ENCODE assay signal across 24 mouse cellular contexts in the genomic region with DNA sequence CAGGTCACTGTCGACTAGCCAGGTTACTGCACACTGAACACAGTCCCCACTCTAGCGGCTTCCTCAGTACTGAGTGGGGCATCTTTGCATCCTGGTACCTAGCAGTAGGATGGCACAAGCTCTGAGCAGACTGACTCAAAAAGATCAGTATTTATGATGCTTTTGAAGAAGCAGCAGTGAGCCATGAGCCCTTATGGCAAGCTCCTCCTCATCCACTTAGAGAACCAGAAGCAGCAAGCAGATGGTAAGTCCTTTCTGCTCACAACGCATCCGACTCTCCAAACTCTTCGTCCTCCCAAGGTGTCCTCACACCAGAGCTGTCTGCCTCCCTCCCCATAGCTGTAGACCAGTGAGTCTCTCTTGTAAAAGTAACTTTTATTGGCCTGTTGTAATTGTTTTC. TPM values are rescaled to one million over a fixed set of nuclear protein-coding genes. Genes with fewer than 3 reads are reported as not detected.
A peak's percentile ranks its signal among the peaks of the same experiment; 100 is the strongest.
DNase-seq lines count a peak whose midpoint lies in the region; TF ChIP-seq lines count a peak whose summit lies in the region.
"Had no signal": no experiment of that assay in that cellular context is flagged by ENCODE, and none has a peak within 500 bp of the region (broad histone marks: within the 10 kb centered on the region; RNA-seq: fewer than 3 reads in every experiment).

No protein-coding gene starts in this region.

- peaks cover 68% of the 10 kb centered on the region for H3K4me1 ChIP-seq in thymus, adult 2 months (replicated peaks; ENCODE audit: control insufficient read depth, insufficient read depth, low read length)
- H3K4me1 ChIP-seq: midbrain, embryonic 12.5 days had no signal

- no peak for DNase-seq in gastrocnemius, adult 2 months
- no peak for DNase-seq in gastrocnemius, postnatal 10 days
- DNase-seq in left cerebral cortex, adult 2 months (ENCODE audit: extremely low spot score in 1 of 2, low spot score in 2 of 2), result no peak
- no peak for DNase-seq in left cerebral cortex, postnatal 36 days (ENCODE audit: low spot score in 2 of 2)
- no peak for DNase-seq in thymus, adult 2 months
- DNase-seq in thymus, postnatal 25 days, result no peak
- DNase-seq in right cerebral cortex, adult 18-20 months, result no peak
- DNase-seq: B cell, adult 2 months; cerebellum, adult 8-10 months; gastrocnemius, postnatal 25 days; heart, adult 18-20 months; kidney, adult 8-10 months; kidney, postnatal 10 days; lung, adult 2 months; lung, postnatal 36 days had no signal

- no peak for TF ChIP-seq POLR2A in thymus, adult 2 months (IDR thresholded peaks at IDR 0.05; ENCODE audit: control insufficient read depth, extremely low read depth, insufficient read depth, low read length, poor library complexity)

- TF ChIP-seq CTCF in gastrocnemius, adult 2 months (IDR thresholded peaks at IDR 0.05), result no peak
- no peak for TF ChIP-seq CTCF in left cerebral cortex, adult 2 months (IDR thresholded peaks at IDR 0.05)
- TF ChIP-seq CTCF in thymus, adult 2 months (IDR thresholded peaks at IDR 0.05; ENCODE audit: borderline replicate concordance, control insufficient read depth, extremely low read depth, insufficient read depth, low read length, poor library complexity), result no peak

- peak overlapping the region; percentile 95 for H3K27ac ChIP-seq in gastrocnemius, adult 2 months
- peak overlapping the region; percentile 57 for H3K27ac ChIP-seq in left cerebral cortex, adult 2 months
- H3K27ac ChIP-seq in thymus, adult 2 months (ENCODE audit: control insufficient read depth, insufficient read depth, low read length), result 0 out of 2 replicates have a peak overlapping the region, but pooled peaks have one; percentile 7
- H3K27ac ChIP-seq: embryonic facial prominence, embryonic 15.5 days; hindbrain, embryonic 10.5 days; intestine, embryonic 15.5 days; midbrain, embryonic 12.5 days; stomach, postnatal 0 days had no signal

- no peaks in the 10 kb centered on the region for H3K27me3 ChIP-seq in thymus, adult 2 months (ENCODE audit: control insufficient read depth, insufficient read depth, low read length)
- H3K27me3 ChIP-seq: CH12.LX; embryonic facial prominence, embryonic 15.5 days; intestine, embryonic 15.5 days; midbrain, embryonic 12.5 days had no signal

- intact Hi-C loops in gastrocnemius, adult 2 months (cut with DNase I), result no loop called here
- intact Hi-C loops in left cerebral cortex, adult 2 months (cut with DNase I), result no loop called here
- intact Hi-C loops in left cerebral cortex, postnatal 36 days (cut with DNase I), result no loop called here

- peaks cover 32% of the 10 kb centered on the region for H3K36me3 ChIP-seq in thymus, adult 2 months (ENCODE audit: control insufficient read depth, insufficient read depth, low read length)

- no peak overlapping the region for H3K4me3 ChIP-seq in gastrocnemius, adult 2 months
- no peak overlapping the region for H3K4me3 ChIP-seq in left cerebral cortex, adult 2 months
- no peak overlapping the region for H3K4me3 ChIP-seq in thymus, adult 2 months (ENCODE audit: control insufficient read depth, insufficient read depth, low read length)
- H3K4me3 ChIP-seq: embryonic facial prominence, embryonic 15.5 days; hindbrain, embryonic 10.5 days; intestine, embryonic 15.5 days; midbrain, embryonic 12.5 days had no signal

- WGBS in thymus, adult 2 months, result 95% methylated on average over 5 of the region's 5 CpGs

RNA-seq across cellular contexts. Expression of a gene that starts 29.3 kb away (rescaled TPM):
- 1 to 10 TPM; 2.0 to 4.2 TPM for total RNA-seq in gastrocnemius, adult 2 months (2021)
- total RNA-seq in gastrocnemius, postnatal 10 days (2021), result 1 to 10 TPM; 5.6 to 6.9 TPM
- 1 to 10 TPM; 1.7 to 1.9 TPM for total RNA-seq in left cerebral cortex, adult 2 months (2021)
- 1 to 10 TPM; 1.7 to 1.8 TPM for total RNA-seq in left cerebral cortex, postnatal 36 days (2021)
- 1.6 and 1.9 TPM in 2 replicates for polyA plus RNA-seq in thymus, adult 2 months (2012; rRNA removed)
- total RNA-seq: CH12.LX; monocyte, adult 5-6 weeks; neutrophil, adult 5-6 weeks had no signal
- polyA plus RNA-seq: G1E had no signal

RNA-seq across cellular contexts. Expression of a gene that starts 47.2 kb away (rescaled TPM):
- total RNA-seq in gastrocnemius, adult 2 months (2021), result 10 to 100 TPM in 1 of 2 experiments, 1 to 10 TPM in 1; 6.7 to 26.8 TPM
- total RNA-seq in gastrocnemius, postnatal 10 days (2021), result 10 to 100 TPM; 17.6 to 21.1 TPM
- 10 to 100 TPM; 22.4 to 24.2 TPM for total RNA-seq in left cerebral cortex, adult 2 months (2021)
- total RNA-seq in left cerebral cortex, postnatal 36 days (2021), result 10 to 100 TPM; 22.9 to 23.9 TPM
- 54.6 and 66.4 TPM in 2 replicates for polyA plus RNA-seq in thymus, adult 2 months (2012; rRNA removed)

RNA-seq across cellular contexts. Expression of a gene that starts 48.3 kb away (rescaled TPM):
- total RNA-seq in gastrocnemius, adult 2 months (2021), result 10 to 100 TPM; 15.7 to 40.3 TPM
- 10 to 100 TPM; 19.6 to 21.4 TPM for total RNA-seq in gastrocnemius, postnatal 10 days (2021)
- 100 to 1,000 TPM; 133 to 135 TPM for total RNA-seq in left cerebral cortex, adult 2 months (2021)
- 100 to 1,000 TPM; 128 to 133 TPM for total RNA-seq in left cerebral cortex, postnatal 36 days (2021)
- polyA plus RNA-seq in thymus, adult 2 months (2012; rRNA removed), result 205 and 207 TPM in 2 replicates

Comparison
In these comparisons a context has a peak if more than half of its experiments do, and no peak if none do; other contexts are left out.
1. H3K27ac ChIP-seq: peak in every context shown above with its lines; median percentile 95 in gastrocnemius, adult 2 months; 57 in left cerebral cortex, adult 2 months; 7 in thymus, adult 2 months.